Mouse (Mus musculus) megakaryocyte, embryonic 14.5 days (primary cell): Measurements from ENCODE around the gene Fgf8.

Experiments
- FLI1 ChIP-seq: IDR thresholded peaks from 2 replicates; pipeline ENCODE4 v1.6.1; 2012; ENCODE audit warnings: low read length, inconsistent platforms, mixed read lengths
- GATA1 ChIP-seq: IDR thresholded peaks from 3 replicates; pipeline ENCODE4 v1.6.1; 2012; ENCODE audit warnings: mixed read lengths, low read length, inconsistent platforms, borderline replicate concordance

- TF ChIP-seq GATA1 (no peak), FLI1 (no peak)
Measured at GRCm38 (mm10) chr19:45708704-45709103, 34.0 kb downstream of the Fgf8 start.
